Mouse (Mus musculus) stomach, postnatal 0 days (tissue): ENCODE measurements around the gene Slc46a2. TPM values are rescaled to one million over a fixed set of nuclear protein-coding genes. Genes with fewer than 3 reads are reported as not detected.

ENCODE experiments used
- ATAC-seq: fragments of 200-750 bp; cut with Nextera tagmentation; 2 replicates; pipeline ENCODE4 v1.8.0; 2017; ENCODE audit not compliant: low FRiP score, low TSS enrichment
- DNase-seq: peaks from one replicate; pipeline ENCODE4 v3.0.0-alpha.2; 2016; ENCODE audit warnings: low spot score
- H3K27ac ChIP-seq: fragments of 300-500 bp; sonication (generic); replicated peaks from 2 replicates; pipeline ENCODE4 v1.5.1; 2014; ENCODE audit warnings: mild to moderate bottlenecking, control low read depth
- H3K27me3 ChIP-seq: fragments of 300-500 bp; sonication (generic); 2 replicates; pipeline ENCODE4 v1.6.1; 2014; ENCODE audit warnings: low read length; ENCODE audit not compliant: control insufficient read depth, insufficient read depth
- H3K36me3 ChIP-seq: fragments of 300-500 bp; sonication (generic); 2 replicates; pipeline ENCODE4 v1.6.1; 2014; ENCODE audit warnings: low read length, mixed read lengths; ENCODE audit not compliant: control insufficient read depth, insufficient read depth
- H3K4me1 ChIP-seq: fragments of 300-500 bp; sonication (generic); replicated peaks from 2 replicates; pipeline ENCODE4 v1.6.1; 2014; ENCODE audit warnings: antibody characterized with exemption; ENCODE audit not compliant: control insufficient read depth, insufficient read depth
- H3K4me2 ChIP-seq: fragments of 300-500 bp; sonication (generic); replicated peaks from 2 replicates; pipeline ENCODE4 v1.6.1; 2014; ENCODE audit warnings: low read depth, mild to moderate bottlenecking, control low read depth, moderate library complexity
- H3K4me3 ChIP-seq: fragments of 300-500 bp; sonication (generic); 2 replicates; pipeline ENCODE4 v1.5.1; 2014; ENCODE audit warnings: low read depth, low read length, control low read depth
- H3K9ac ChIP-seq: fragments of 300-500 bp; sonication (generic); 2 replicates; pipeline ENCODE4 v1.6.1; 2014; ENCODE audit warnings: mild to moderate bottlenecking, low read length, control low read depth, mixed read lengths
- H3K9me3 ChIP-seq: fragments of 300-500 bp; sonication (generic); 2 replicates; pipeline ENCODE4 v1.6.1; 2016; ENCODE audit warnings: low read length; ENCODE audit not compliant: control insufficient read depth
- CTCF ChIP-seq: IDR thresholded peaks from 2 replicates; pipeline ENCODE4 v1.5.1; 2016; ENCODE audit warnings: antibody characterized with exemption, low read depth, mild to moderate bottlenecking, moderate library complexity
- EP300 ChIP-seq: optimal IDR thresholded peaks from 2 replicates; pipeline ENCODE3; 2016; ENCODE audit warnings: antibody characterized with exemption
- WGBS: fragments of 180-500 bp; shearing (Covaris S2); extraction: QIAGEN DNeasy Blood & Tissue Kit; methylation state at CpG from one replicate; pipeline ENCODE4 v1.1.7; 2014; 5-methylcytosine and 5-hydroxymethylcytosine counted together
- polyA plus RNA-seq: library from polyadenylated mRNA; unstranded; fragments of >200 nt; fragmentation: Nextera tagmentation; extraction: Ambion mirVana; gene quantifications from 2 replicates; pipeline ENCODE4 v1.2.1, GENCODE M21; 2015

The Slc46a2 gene
- polyA plus RNA-seq = 9.5 and 10.5 TPM in 2 replicates

DNA sequence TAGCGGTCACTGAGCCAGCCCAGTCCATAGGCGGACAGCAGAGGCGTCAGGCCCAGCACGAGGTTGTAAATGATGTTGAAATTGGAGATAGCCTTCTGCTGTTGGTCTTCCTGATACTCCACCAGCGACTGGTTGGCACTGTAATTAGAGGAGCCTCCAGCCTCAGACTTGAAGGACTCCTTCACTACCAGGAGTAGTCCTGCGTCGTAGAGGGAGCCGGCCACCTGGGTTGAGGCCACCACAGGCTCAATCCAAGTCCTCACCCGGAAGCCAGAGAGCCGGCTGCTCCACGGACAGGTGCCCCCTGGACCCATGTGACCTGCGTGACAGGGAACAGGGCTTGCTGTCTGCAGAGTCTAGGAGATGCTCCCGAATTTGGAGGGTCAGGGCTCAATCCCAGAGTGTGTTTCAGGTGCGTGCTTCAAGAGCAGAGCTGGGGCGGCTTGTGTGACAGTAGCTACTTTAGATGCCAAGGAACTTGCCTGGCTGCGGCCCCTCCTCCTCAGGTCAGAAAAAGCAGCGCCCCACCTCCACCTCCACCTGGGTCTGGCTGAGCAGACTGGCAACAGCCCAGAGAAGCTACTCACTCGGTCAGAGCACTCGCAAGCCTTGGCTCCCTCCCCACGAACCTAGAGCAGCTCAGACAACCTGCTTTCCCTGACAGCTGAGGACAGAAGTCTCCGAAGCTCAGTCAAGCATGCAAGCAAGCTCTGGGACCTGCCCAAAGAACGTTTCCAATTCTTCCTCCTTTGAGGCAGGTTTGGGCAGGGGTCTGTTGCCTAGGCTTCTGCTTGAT is at the start of gene Slc46a2:
Gene Slc46a2, minus strand, starts transcription at position 449 of the 796 bp plus-strand sequence.
- Histone ChIP-seq H3K9ac (no peak within 1 kb of the TSS), H3K9me3 (no peaks in the 10 kb centered on the region), H3K27me3 (no peaks in the 10 kb centered on the region), H3K4me2 (no peak within 1 kb of the TSS), H3K4me3 (no peak within 1 kb of the TSS), H3K27ac (no peak within 1 kb of the TSS), H3K36me3 (no peaks in the 10 kb centered on the region), H3K4me1 (no peaks in the 10 kb centered on the region)
- WGBS = 16% methylated on average over 22 of the region's 22 CpGs
- ATAC-seq (0 out of 2 replicates have a peak, but pooled peaks have one; percentile 42), DNase-seq (peak; percentile 28)
- TF ChIP-seq CTCF (no peak), EP300 (no peak)

DNA sequence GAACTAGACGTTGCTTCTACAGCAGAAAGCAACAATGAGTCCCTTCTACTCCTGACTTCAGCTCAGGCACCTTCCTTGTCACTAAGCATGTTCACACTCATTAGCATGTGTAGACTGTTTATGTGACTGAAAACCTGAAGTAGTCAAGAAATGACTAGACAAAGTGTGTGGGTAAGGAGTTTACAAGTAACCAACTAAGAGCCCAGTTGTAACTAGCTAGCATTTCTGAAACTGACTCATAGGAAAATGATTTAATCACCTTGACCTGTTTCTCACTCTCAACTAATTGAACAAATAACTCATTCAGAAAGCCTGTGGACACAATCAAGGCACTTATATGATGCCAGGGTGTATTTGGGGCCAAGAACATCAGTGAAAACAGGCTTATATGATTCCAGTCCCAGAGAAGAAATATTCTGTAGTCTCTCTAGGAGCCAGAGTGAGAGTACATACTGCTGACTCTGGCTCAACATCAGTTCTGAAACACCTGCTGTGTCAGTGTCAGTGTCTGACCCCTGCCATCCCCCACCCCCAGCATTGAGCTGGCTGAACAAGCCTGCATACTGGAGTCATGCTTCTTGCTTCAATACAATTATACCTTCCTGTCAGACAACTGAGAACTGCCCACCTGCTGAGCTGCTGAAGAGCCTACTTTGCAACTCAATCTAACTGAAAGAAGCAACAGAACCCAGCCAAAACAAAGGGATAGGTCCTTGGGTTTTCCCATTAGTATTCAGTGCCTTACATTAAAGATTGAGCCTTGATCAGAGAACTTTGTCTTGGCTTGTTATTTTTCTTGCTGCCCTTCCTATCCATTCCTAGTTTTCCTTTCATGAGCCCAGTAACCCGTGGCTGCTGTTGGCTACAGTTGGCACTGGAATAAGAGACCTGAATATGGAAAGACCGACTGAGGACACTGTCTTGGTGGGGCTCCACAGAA is 48.8 kb upstream of the Slc46a2 start, which contains the start of gene Mup6:
Gene Mup6, plus strand, starts transcription at position 890 of the 940 bp plus-strand sequence.
- Histone ChIP-seq H3K9ac (no peak within 1 kb of the TSS), H3K27me3 (no peaks in the 10 kb centered on the region), H3K4me1 (no peaks in the 10 kb centered on the region), H3K4me2 (no peak within 1 kb of the TSS), H3K36me3 (no peaks in the 10 kb centered on the region), H3K9me3 (no peaks in the 10 kb centered on the region), H3K27ac (no peak within 1 kb of the TSS), H3K4me3 (no peak within 1 kb of the TSS)
- DNase-seq (no peak), ATAC-seq (no peak)
- WGBS = 50% methylated on average over 3 of the region's 3 CpGs
- no peak for TF ChIP-seq EP300
- TF ChIP-seq CTCF = no peak

DNA sequence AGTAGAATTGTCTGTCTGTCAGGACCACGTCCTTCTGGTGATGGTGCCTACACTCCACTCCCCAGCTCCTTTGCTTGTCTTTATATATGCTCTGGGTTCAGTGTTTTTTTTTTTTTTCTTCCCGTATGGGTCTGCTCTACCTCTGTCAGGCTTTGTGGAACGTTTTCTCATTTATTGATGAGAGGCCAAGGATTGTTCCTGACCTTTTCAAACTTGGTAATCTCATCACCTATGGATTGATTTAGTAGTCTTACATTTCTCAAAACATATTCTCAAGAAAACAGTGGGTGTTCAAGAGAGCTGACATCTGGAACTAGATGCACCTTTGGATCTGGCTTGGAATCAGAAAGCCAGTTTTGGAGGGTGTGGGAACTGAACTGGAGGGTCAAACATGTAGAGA is 45.8 kb upstream of the Slc46a2 start, which contains the start of gene Mup4:
Gene Mup4, minus strand, starts transcription at position 101 of the 400 bp plus-strand sequence.
- H3K27ac ChIP-seq = no peak within 1 kb of the TSS
- WGBS = 78% methylated on average over 3 of the region's 3 CpGs
- TF ChIP-seq CTCF (no peak), EP300 (no peak)

DNA sequence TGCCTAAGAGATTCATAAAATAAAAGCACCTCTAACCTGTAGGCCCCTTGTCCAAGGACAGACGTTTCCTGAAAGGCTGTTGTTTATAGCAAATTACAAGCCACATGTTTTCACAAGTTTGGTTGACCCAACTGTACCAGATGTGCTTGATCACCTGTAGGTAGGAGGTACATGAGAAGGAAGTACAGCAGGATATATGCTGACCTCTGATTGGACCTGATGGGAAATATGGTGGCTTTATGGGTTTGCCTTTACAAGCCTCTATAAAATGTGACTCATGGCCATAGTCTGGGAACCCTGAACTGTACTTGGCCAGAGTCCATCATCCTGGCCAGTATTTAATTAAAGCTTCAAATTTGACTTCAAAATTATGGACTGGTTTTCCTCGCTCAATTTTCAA is 22.7 kb upstream of the Slc46a2 start:
- whole genome bisulfite sequencing = 55% methylated on average over 2 of the region's 2 CpGs

More for the DNA sequence above, 45.8 kb upstream of the Slc46a2 start, which contains the start of gene Mup4:
- DNase-seq = no peak
- H3K4me3 ChIP-seq = no peak within 1 kb of the TSS
- H3K36me3 ChIP-seq = no peaks in the 10 kb centered on the region
- H3K9ac ChIP-seq = no peak within 1 kb of the TSS
- no peak for ATAC-seq
- no peaks in the 10 kb centered on the region for H3K4me1 ChIP-seq
- H3K9me3 ChIP-seq = no peaks in the 10 kb centered on the region
- H3K27me3 ChIP-seq = no peaks in the 10 kb centered on the region
- H3K4me2 ChIP-seq = no peak within 1 kb of the TSS

DNA sequence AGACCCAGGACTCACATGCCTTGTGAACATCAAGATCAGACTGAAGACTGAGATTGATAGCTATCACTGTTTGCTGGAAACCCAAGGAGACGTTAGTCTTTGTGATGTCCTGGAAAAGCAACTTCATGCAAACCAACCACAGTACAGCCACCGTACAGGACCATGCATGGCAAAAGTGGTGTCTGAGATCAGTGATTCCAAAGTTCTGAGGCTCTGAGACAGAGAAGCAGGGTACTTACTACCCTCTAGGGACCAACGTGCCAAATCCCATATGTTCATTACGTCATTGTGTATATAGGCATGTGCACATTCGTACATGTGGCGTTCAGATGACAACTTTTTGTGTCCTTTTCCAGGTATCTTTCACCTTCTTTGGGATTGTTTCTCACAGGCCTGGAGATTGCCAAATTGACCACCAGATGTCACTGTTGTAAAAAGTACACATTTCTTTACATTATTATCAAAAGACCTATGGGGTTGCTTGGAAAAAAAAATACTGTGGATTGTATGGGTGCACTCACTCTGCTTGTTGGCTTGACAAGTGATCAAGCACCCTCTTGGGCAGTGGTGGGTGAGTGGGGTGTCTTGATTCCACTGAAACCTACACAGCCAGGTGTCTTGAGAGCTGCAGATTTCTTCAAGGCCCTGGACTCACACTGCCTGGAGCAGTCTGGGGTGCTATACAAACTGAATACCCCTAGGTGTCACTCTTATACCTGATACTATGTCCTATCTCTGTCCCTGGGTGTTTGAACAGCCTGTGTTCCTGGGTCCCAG is 17.8 kb upstream of the Slc46a2 start:
- WGBS = 48% methylated on average over 6 of the region's 6 CpGs
- ATAC-seq = peak; percentile 85
- TF ChIP-seq CTCF = no peak; the same call in none of the 2 replicates
- TF ChIP-seq EP300 = no peak
- Histone ChIP-seq H3K4me2 (no peak overlapping the region), H3K36me3 (no peaks in the 10 kb centered on the region), H3K9ac (no peak overlapping the region), H3K4me3 (no peak overlapping the region), H3K27ac (no peak overlapping the region), H3K4me1 (no peaks in the 10 kb centered on the region), H3K27me3 (no peaks in the 10 kb centered on the region), H3K9me3 (no peaks in the 10 kb centered on the region)
- DNase-seq = peak; percentile 27

More for the DNA sequence above, 22.7 kb upstream of the Slc46a2 start:
- H3K4me2 ChIP-seq = no peak overlapping the region
- no peak overlapping the region for H3K4me3 ChIP-seq
- TF ChIP-seq EP300 (no peak), CTCF (no peak)
- no peaks in the 10 kb centered on the region for H3K4me1 ChIP-seq
- no peaks in the 10 kb centered on the region for H3K27me3 ChIP-seq
- no peak overlapping the region for H3K27ac ChIP-seq
- no peaks in the 10 kb centered on the region for H3K36me3 ChIP-seq
- H3K9me3 ChIP-seq = no peaks in the 10 kb centered on the region
- no peak overlapping the region for H3K9ac ChIP-seq
- no peak for ATAC-seq
- no peak for DNase-seq
